Mouse (Mus musculus): ENCODE results near the gene Tmem60. TPM values are rescaled to one million over a fixed set of nuclear protein-coding genes. Genes with fewer than 3 reads are reported as not detected.

The Tmem60 gene
- polyA plus RNA-seq, 1 experiment from 2014 or later, result 64.5 TPM

DNA sequence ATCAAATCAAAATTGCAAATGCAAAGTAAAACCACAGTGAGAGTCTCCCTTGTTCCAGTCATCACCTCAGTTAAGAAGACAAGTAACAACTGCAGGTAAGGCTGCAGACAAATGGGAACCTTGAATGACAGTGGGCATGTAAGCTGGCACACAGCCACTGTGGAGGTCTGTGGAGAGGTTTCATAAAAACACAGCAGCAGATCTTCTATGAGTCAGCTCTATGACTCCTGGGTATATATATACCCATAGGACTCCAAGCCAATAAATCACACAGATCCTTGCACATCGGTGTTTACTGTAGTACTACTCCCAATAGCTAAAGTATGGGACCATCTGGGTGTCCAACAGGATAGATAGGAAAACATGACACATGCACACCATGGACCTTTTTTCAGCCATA, 8.8 kb upstream of the Tmem60 start:
- Histone ChIP-seq H3K4me3 (no peak overlapping the region), H3K9me3 (no peaks in the 10 kb centered on the region), H3K9ac (no peak overlapping the region), H3K4me1 (replicated peaks) (no peaks in the 10 kb centered on the region), H3K36me3 (no peaks in the 10 kb centered on the region), H3K4me2 (no peak overlapping the region), H3K27me3 (no peaks in the 10 kb centered on the region), H3K27ac (replicated peaks) (no peak overlapping the region)
- WGBS, result 84% methylated on average over 1 of the region's 1 CpGs
- ATAC-seq (ENCODE audit: low FRiP score, low read depth), result no peak

DNA sequence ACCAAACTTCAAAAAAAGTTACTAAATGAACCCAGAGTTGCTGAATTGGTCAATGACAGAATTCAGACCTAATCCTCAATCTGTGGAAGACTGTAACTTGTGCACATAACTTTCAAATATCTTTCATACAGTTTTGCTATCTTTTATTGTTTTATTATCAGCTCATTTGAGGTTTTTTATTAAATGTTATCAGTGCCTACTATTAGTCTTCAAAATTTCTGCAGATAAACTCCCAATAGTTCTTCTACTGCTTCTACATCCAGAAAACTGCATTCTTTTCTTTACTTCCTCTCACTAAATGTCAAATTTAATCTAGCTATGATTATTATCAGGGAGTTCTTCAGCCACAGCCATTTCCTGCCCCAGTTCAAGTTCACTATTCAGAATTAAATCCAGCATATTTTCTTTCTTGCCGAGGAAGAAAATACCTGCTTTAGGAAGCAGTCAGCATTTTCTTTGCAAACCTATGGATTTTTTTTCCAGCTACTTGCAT, 5.0 kb upstream of the Tmem60 start:
- H3K27me3 ChIP-seq, result no peaks in the 10 kb centered on the region
- no peak overlapping the region for H3K9ac ChIP-seq
- H3K4me3 ChIP-seq, result no peak overlapping the region
- no peak overlapping the region for H3K27ac ChIP-seq (replicated peaks)
- no peaks in the 10 kb centered on the region for H3K9me3 ChIP-seq
- no peak overlapping the region for H3K4me2 ChIP-seq
- 77% methylated on average over 1 of the region's 1 CpGs for WGBS
- no peak for ATAC-seq (ENCODE audit: low FRiP score, low read depth)
- no peaks in the 10 kb centered on the region for H3K36me3 ChIP-seq
- H3K4me1 ChIP-seq (replicated peaks), result peaks cover 5% of the 10 kb centered on the region

- ATAC-seq (ENCODE audit: low FRiP score, low read depth), result no peak
- H3K27me3 ChIP-seq, result no peaks in the 10 kb centered on the region
Measured at GRCm38 (mm10) chr5:20880386-20880785, 1.6 kb upstream of the Tmem60 start.

GRCm38 (mm10) chr5:20880797-20881775, 905 bp upstream of the Tmem60 start:
- WGBS, result 1% methylated on average over 51 of the region's 64 CpGs

More at GRCm38 (mm10) chr5:20880386-20880785, 1.6 kb upstream of the Tmem60 start:
- Histone ChIP-seq H3K27ac (replicated peaks) (no peak overlapping the region), H3K9me3 (no peaks in the 10 kb centered on the region), H3K4me3 (peak overlapping the region; percentile 79), H3K4me1 (replicated peaks) (peaks cover 20% of the 10 kb centered on the region), H3K36me3 (no peaks in the 10 kb centered on the region), H3K4me2 (peak overlapping the region; percentile 60), H3K9ac (0 out of 2 replicates have a peak overlapping the region, but pooled peaks have one; percentile 10)
- WGBS, result 73% methylated on average over 2 of the region's 2 CpGs

GRCm38 (mm10) chr5:20884036-20884620, 2.1 kb downstream of the Tmem60 start:
- 84% methylated on average over 4 of the region's 4 CpGs for WGBS
- Histone ChIP-seq H3K27me3 (no peaks in the 10 kb centered on the region), H3K36me3 (no peaks in the 10 kb centered on the region), H3K9me3 (no peaks in the 10 kb centered on the region), H3K9ac (no peak overlapping the region), H3K27ac (replicated peaks) (no peak overlapping the region), H3K4me3 (no peak overlapping the region), H3K4me1 (replicated peaks) (peaks cover 20% of the 10 kb centered on the region), H3K4me2 (peak overlapping the region; percentile 64; the same call in 1 of the 2 replicates)
- ATAC-seq (ENCODE audit: low FRiP score, low read depth), result no peak

More at GRCm38 (mm10) chr5:20880797-20881775, 905 bp upstream of the Tmem60 start:
- H3K4me1 ChIP-seq (replicated peaks), result peaks cover 20% of the 10 kb centered on the region
- H3K9ac ChIP-seq, result peak overlapping the region; percentile 80
- no peaks in the 10 kb centered on the region for H3K36me3 ChIP-seq
- ATAC-seq (ENCODE audit: low FRiP score, low read depth), result no peak; the same call in 1 of the 2 replicates
- peak overlapping the region; percentile 96 for H3K27ac ChIP-seq (replicated peaks)
- H3K27me3 ChIP-seq, result no peaks in the 10 kb centered on the region
- H3K4me3 ChIP-seq, result peak overlapping the region; percentile 79
- no peaks in the 10 kb centered on the region for H3K9me3 ChIP-seq
- H3K4me2 ChIP-seq, result peak overlapping the region; percentile 60

- Histone ChIP-seq H3K36me3 (peaks cover 16% of the 10 kb centered on the region; the same call in 1 of the 2 replicates), H3K9me3 (no peaks in the 10 kb centered on the region), H3K9ac (no peak overlapping the region), H3K4me1 (replicated peaks) (no peaks in the 10 kb centered on the region), H3K4me2 (no peak overlapping the region), H3K27me3 (no peaks in the 10 kb centered on the region), H3K4me3 (no peak overlapping the region), H3K27ac (replicated peaks) (no peak overlapping the region)
- WGBS, result 98% methylated on average over 2 of the region's 2 CpGs
- ATAC-seq (ENCODE audit: low FRiP score, low read depth), result no peak
Measured at GRCm38 (mm10) chr5:20897446-20898167, 15.6 kb downstream of the Tmem60 start.

GRCm38 (mm10) chr5:20904647-20905046, 22.7 kb downstream of the Tmem60 start:
- no peaks in the 10 kb centered on the region for H3K9me3 ChIP-seq
- H3K4me1 ChIP-seq (replicated peaks), result no peaks in the 10 kb centered on the region
- peaks cover 6% of the 10 kb centered on the region; the same call in 1 of the 2 replicates for H3K36me3 ChIP-seq
- no peak overlapping the region for H3K27ac ChIP-seq (replicated peaks)
- H3K9ac ChIP-seq, result no peak overlapping the region
- H3K27me3 ChIP-seq, result no peaks in the 10 kb centered on the region
- H3K4me2 ChIP-seq, result no peak overlapping the region
- H3K4me3 ChIP-seq, result no peak overlapping the region
- 85% methylated on average over 2 of the region's 2 CpGs for WGBS
- ATAC-seq (ENCODE audit: low FRiP score, low read depth), result no peak

DNA sequence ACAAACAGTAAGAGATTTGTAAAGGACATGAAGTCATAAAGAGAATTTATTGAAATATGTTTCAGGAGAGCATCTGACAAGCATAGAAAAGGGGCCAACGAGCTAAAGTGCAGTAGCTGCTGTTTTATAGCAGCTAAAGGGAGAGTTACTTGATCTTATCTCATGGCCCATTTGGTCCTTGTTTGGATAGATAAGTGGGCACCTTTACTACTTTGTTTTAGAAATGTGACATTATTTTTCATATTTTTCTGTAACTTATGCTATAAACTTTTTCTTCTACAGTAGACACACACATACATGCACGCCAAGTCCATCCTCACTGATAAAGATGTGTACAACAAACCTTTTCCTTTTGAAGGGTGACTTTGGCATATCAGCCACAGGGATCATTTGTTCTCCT, 23.4 kb downstream of the Tmem60 start:
- no peaks in the 10 kb centered on the region for H3K27me3 ChIP-seq
- no peak for ATAC-seq (ENCODE audit: low FRiP score, low read depth)
- no peak overlapping the region for H3K4me3 ChIP-seq
- H3K4me2 ChIP-seq, result no peak overlapping the region
- H3K9ac ChIP-seq, result no peak overlapping the region
- peaks cover 6% of the 10 kb centered on the region; the same call in 1 of the 2 replicates for H3K36me3 ChIP-seq
- H3K4me1 ChIP-seq (replicated peaks), result no peaks in the 10 kb centered on the region
- 95% methylated on average over 2 of the region's 2 CpGs for WGBS
- H3K9me3 ChIP-seq, result no peaks in the 10 kb centered on the region
- H3K27ac ChIP-seq (replicated peaks), result no peak overlapping the region

DNA sequence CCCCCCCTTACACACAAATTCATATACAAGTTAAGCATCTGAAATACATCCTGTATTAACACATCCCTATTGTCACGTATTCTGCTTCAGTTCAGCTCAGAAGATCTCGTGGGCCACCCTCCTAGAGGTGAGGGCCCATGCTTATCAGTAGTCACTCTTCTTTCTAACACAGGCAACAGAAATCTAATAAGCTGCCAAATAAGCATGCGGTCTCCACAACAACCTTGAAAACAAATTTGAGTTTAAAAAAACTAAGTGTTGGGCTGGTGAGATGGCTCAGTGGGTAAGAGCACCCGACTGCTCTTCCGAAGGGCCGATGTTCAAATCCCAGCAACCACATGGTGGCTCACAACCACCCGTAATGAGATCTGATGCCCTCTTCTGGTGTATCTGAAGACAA, 24.2 kb downstream of the Tmem60 start:
- H3K4me2 ChIP-seq, result no peak overlapping the region
- no peaks in the 10 kb centered on the region for H3K9me3 ChIP-seq
- no peaks in the 10 kb centered on the region for H3K27me3 ChIP-seq
- peaks cover 6% of the 10 kb centered on the region; the same call in 1 of the 2 replicates for H3K36me3 ChIP-seq
- ATAC-seq (ENCODE audit: low FRiP score, low read depth), result no peak
- no peak overlapping the region for H3K9ac ChIP-seq
- no peaks in the 10 kb centered on the region for H3K4me1 ChIP-seq (replicated peaks)
- H3K4me3 ChIP-seq, result no peak overlapping the region
- no peak overlapping the region for H3K27ac ChIP-seq (replicated peaks)
- WGBS, result 94% methylated on average over 7 of the region's 7 CpGs

GRCm38 (mm10) chr5:20911741-20912140, 29.8 kb downstream of the Tmem60 start:
- no peaks in the 10 kb centered on the region for H3K27me3 ChIP-seq
- H3K4me2 ChIP-seq, result no peak overlapping the region
- 91% methylated on average over 2 of the region's 2 CpGs for WGBS
- ATAC-seq (ENCODE audit: low FRiP score, low read depth), result no peak
- H3K4me1 ChIP-seq (replicated peaks), result no peaks in the 10 kb centered on the region
- no peaks in the 10 kb centered on the region for H3K9me3 ChIP-seq
- H3K36me3 ChIP-seq, result no peaks in the 10 kb centered on the region
- H3K27ac ChIP-seq (replicated peaks), result no peak overlapping the region
- no peak overlapping the region for H3K9ac ChIP-seq
- no peak overlapping the region for H3K4me3 ChIP-seq

GRCm38 (mm10) chr5:20913372-20914275, 31.6 kb downstream of the Tmem60 start:
- Histone ChIP-seq H3K36me3 (no peaks in the 10 kb centered on the region), H3K4me3 (no peak overlapping the region), H3K27ac (replicated peaks) (no peak overlapping the region), H3K27me3 (no peaks in the 10 kb centered on the region), H3K4me2 (no peak overlapping the region), H3K9ac (no peak overlapping the region), H3K4me1 (replicated peaks) (no peaks in the 10 kb centered on the region), H3K9me3 (no peaks in the 10 kb centered on the region)
- peak; percentile 61; the same call in 1 of the 2 replicates for ATAC-seq (ENCODE audit: low FRiP score, low read depth)
- 70% methylated on average over 11 of the region's 11 CpGs for WGBS
